Mouse (Mus musculus): Measurements from ENCODE around the gene Eif4b.

Gene Eif4b

DNA sequence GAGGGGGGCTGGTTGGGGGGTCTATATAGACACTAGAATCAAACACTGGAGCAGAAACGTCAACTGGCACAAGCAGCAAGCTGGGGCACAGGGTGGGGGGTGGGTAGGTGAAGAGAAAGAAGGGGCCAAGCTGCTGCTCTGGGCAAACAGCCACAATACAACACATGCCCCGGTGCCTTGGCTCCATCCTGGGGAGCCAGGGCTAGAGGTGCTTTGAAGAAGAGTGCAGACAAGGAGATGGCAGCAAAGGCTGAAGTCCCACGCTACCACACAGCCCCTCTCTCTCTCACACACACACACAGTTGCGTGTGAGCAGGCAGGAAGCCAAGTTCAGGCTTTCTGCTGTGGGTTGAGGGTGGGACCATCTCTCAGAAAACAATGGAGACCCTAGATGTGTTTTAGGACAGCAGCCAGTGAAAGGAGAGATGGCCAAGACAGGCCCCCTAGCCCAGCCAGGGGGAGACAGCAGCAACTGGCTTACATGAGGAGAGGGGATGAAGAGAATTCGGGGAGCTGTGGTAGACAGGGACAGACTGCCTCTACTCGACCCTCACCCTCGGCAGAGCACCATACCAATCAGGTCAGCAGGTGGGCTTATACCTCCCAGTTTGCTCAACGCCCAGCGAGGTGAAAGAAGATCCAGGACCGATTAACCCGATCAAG is 43.3 kb downstream of the Eif4b start:
- WGBS = 46% methylated on average over 11 of the region's 11 CpGs

DNA sequence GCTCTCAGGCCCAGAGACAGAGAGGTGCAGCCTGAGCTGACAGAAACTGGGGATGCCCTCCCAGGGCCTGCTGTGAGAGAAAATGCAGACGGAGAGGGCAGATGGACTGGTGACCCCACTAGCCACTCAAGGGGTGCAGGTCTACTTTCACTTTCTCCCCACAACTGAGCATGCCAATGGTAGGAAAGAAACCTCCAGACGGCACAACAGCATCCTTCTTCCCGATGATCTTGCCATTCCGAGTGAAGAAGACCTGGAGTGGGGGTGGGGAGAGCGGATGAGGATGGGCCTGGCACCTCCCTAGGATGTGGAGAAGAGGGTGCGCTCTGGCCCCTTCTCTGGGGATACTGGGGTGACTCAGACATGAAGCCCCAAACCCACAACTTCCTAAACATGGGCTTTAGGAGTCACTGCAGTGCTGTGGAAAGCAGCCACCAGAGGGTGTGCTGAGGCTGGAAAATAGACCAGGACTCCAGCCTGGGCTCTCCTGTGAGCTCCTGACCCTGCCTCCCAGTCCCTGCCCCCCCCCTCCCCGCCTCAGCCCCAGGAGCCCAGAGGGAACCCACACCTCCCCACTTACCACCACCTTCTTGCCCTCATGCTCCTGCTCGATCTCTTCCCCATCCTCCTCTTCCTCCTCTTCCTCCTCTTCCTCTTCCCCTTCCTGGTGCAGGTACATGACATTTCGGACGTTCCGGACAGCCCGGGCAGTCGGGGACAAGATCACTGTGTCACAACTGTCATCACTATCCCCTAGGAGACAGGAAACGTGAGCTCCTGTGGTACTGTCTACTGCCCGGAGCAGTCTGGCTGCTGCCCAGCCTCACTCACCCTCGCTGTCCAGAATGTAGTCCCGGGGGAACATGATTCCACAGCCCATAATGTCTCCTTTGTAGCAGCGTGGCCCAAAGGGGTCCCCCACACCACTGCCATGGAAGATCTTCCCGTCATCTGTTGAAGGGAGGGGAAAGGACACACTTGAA is 44.2 kb downstream of the Eif4b start:
- 61% methylated on average over 19 of the region's 19 CpGs for WGBS

DNA sequence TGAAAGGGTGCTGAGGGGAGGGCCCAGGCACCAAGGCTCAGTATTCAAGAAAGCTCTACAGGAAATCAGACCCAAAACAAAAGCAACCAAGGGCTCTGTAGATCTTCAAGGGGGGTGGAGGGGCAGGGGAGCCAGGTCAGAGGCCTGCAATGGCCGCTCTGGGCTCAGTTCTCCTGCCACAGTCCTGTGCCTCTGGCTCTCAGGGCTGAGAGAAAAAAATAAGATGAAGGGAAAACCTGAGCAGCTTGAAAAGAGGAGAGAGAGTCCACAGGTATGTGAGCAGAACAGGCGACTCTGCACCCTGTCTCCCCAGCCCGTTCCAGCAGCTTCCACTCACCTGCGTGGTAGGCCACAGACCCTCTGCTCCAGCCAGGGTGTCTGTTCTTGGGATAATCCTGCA is 45.0 kb downstream of the Eif4b start:
- WGBS = 88% methylated on average over 4 of the region's 4 CpGs

DNA sequence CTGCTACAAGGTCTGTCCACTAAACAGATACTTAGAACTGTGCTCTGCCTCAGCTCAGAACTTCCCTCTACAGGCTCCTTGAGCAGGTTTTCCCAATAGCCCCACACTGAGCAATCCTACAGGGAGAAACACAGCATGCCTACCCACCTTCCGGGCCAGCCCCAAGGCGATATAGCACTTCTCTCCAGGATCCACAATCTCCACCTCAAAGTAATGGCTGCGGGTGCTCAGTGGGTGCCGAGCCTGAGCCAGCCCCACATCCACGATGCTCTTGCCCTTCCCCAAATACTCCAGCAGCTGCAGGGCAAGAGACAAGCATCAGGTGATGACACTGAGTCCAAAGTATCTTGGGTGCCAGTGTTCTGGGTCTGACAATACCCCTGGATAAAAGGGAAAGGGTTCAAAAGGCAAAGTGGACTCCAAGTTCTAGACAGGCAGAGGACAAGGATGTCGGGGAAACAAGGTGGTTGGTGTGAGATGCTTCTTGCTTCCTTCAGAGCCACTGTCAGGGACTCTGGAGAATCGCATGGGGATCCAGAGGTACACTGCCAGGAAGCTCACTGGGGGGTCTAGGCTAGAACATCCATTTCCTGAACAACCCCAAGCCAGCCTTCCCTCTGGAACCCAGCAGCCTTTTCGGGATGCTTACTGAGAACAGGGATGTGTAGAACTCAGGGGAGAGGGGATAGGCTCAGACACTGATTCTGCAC is 45.7 kb downstream of the Eif4b start:
- 74% methylated on average over 8 of the region's 8 CpGs for WGBS

DNA sequence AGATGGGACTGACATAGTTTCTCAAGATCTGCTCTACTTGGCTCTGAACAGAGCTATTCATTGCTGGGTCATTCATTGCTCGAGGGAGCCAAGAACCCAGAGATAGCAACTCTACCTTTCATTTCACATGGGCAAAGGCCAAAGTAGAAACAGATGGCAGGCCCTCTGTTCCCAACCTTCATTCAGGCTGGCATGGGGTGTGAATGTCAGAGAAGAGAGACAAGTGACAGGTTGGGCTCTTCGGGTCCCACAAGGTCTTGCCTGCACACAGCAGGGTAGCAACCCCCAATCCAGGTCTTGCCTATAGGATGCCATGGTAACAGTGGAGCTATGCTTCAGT is 46.2 kb downstream of the Eif4b start:
- 47% methylated on average over 2 of the region's 2 CpGs for whole genome bisulfite sequencing

DNA sequence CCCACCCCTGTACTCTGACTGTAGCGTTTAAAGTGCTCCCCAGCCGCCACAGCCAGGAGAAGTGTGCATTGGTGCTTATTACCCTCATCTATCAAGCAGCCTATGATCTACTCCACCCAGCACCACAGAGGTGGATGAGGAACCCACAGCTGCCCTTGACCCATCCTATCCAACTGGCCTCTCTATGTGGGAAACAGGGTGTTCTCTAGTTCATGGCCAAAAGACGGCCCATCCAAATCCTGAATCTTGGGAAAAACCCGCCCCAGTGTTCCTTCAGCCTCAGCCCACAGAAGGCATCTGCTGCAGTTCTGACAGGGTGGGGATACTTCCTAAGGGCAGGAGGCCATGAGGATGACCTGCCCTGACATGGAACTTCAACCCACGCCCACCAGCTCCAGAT is 47.0 kb downstream of the Eif4b start:
- WGBS = 59% methylated on average over 5 of the region's 5 CpGs

DNA sequence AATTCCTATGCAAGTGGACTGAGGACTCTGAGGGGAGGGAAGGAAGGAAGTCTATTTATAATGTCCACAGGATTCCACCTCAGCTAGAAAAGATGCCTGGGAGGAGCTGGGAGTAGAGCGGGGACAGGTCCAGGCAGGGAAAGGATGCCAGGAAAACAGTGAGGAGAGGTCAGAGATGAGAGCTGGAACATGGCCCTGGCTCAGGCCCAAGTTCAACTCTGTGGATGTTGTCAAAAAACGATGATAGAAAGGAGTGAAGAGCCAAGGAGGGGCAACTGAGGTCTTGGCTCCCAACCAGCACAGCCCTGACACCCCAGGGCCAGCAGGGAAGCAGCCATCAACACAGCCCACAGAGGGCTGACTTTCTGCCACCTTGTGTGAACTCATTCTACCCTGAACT is 52.7 kb downstream of the Eif4b start:
- 38% methylated on average over 2 of the region's 2 CpGs for WGBS

DNA sequence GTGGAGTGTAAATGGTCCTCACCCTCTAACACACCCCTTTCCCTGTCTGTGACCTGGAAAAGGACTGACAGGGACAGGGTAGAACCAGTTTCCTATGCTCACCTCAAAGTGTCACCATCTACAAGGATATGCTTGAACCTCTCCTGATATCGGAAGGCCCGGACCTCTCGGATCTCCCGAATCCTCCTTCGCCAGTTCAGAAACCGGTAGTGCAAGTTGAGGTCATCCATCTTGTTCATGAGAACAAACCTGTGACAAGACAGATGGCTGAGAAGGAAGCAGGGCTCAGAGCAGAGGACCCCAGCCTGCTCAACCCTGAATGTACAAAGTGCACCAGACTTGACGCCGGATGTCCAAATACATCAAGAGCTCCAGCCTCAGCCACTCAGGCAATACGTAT is 59.7 kb downstream of the Eif4b start:
- WGBS = 95% methylated on average over 9 of the region's 9 CpGs

DNA sequence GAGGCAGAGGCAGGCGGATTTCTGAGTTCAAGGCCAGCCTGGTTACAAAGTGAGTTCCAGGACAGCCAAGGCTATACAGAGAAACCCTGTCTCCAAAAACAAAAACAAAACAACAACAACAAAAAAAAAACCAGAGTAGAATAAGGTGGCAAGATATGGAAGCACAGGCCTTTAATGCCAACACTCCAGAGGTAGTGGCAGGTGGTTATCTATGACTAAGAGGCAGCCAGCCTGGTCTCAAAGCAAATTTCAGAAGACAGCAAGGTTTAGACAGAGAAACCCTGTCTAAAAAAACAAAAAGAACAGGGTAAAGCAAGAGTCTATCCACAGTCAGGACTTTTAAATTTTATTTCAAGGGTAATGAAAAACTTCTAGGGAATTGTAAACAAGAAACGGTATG is 61.1 kb downstream of the Eif4b start:
- 62% methylated on average over 2 of the region's 2 CpGs for WGBS

DNA sequence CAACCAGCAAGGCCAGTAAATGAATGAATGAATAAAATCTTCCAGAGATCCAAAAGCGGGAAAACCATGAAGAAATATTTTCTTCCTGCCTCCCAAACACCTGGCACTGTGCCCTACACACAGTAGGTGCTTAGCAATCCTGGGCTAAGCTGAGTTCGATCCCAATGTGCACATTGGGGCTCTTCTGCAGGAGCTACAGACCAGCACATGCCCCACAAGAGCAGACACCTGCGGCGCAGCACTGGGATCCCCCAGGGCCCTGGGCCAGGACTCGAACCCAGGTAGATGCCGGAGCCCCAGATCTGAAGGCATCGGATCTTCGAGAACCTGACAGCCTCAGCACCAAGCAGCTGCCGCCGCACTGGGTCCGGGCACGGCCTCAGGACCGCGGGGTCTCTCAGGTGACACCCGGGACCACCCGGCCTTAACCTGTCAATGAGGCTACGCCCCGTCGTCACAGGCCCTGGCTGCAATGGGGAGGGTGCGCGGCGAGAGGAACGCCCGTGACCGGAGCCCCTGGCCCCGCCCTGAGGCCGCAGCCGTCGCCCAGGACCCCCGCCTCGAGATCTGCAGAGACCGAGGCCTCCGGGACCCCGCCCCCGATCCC is 62.1 kb downstream of the Eif4b start:
- WGBS = 2% methylated on average over 35 of the region's 35 CpGs

DNA sequence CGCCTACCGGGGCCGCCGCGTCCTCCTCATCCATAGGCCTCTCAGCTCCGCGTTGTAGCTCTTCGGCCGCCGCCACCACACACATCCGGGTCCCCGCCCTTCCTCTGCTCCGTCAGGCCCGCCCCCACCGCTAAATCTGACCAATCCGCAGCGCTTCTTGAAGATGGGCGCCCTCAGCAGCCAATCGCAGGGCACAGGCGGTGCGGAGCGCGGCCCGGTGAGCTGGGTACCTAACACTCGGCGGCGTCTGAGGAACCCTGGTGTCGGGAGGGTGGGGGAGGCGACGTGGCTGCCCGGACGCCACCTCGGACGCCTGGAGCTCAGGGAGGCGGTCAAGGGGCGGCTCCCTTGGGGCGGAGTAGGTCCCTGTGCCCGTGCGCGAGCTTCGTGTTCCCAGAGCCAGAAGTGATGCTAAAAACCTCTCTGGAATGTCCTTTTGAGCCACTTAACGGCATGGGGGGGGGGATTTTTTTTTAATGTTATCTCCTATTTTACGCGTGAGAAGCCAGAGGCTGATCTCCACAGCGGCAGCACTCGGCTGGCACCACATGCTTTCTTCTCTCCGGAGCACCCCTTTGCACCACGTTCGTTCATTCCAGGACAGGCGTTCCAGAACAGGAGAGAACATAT is 62.7 kb downstream of the Eif4b start, which contains the start of gene Spryd3:
Gene Spryd3, minus strand, starts transcription at position 106 of the 630 bp plus-strand sequence.
- under 1% methylated on average over 50 of the region's 50 CpGs for whole genome bisulfite sequencing

DNA sequence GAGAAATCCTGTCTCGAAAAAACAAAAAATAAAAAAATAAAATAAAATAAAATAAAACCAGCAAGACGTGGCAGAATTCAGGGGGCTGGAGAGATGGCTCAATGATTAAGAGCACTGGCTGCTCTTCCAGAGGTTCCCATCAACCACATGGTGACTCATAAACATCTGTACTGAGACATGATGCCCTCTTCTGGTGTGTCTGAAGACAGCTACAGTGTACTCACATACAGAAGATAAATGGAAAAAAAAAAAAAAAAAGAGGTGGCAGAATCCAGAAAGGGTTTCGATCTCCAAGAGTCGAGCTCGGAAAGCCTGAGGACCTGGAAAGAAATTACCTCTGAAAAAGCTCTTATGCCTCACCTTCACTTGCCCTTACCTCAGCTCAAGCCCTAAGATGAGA is 67.5 kb downstream of the Eif4b start:
- 93% methylated on average over 5 of the region's 5 CpGs for WGBS

DNA sequence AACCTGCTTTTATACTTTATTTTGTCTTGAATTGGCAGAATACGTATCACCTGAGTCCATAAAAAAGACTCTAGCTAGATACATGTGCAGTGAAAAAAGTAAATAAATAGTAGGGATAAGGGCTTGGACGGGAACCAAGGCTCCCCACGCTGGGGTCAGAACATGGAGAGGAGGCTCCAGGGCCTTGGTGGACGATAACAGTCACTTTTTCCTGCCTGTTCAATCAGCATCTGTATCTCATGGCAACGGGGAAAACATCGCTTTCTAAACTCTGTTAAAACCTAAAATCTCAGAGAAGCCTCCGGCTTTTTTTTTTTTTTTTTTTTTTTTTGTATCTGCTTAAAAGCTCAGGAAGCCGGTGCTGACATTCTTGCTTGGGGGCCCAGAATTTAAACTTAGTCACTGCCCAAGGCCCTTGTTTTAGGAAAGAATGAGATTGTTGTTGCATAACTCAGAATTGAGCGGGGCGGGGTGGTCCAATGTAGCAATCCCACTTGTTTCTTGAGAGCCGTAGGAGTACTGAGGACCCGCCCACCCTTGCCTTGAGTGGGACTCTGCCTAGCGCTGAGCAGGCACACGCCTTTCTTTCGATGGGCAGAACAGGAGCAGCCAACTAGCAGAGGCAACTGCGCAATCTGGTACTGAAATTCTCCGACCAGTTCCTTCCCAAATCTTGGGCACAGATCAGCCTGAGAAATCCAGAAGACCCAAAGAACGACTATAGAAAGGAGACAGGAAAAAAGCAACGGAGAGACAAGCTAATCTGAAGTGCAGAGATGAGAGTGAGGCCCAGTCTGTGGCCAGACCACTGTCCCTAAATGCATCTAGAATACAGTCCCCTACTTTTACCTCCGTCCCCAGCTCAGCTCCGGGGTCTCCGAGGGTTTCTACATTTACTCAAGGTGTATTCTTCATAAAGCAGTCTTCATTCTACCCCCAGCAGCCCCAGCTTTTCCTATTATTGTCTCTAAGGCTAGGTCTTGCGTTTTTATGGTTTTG is 69.6 kb downstream of the Eif4b start:
- WGBS = 42% methylated on average over 23 of the region's 23 CpGs

DNA sequence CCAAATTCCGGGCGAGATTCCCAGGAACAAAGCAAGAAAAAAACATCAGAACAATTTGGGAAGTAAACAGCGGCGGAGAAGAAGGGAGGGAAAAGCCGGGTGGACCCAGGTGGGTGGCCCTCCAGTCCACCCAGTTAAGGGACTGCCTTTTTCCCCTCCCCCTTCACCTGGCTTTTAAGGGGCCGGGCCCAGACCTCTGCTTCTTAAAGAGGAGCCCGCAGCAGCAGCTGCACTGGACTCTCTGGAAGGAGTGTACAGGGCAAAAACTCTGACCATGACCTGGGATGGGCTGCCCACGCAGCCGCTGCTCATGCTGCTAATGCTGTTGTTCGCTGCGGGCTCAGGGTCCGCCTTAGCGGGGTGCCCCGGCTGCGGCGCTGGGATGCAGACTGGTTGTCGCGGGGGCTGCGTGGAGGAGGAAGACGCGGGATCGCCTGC is 70.7 kb downstream of the Eif4b start, which contains the start of gene Igfbp6:
Gene Igfbp6, plus strand, starts transcription at position 89 of the 438 bp plus-strand sequence.
- 17% methylated on average over 22 of the region's 22 CpGs for WGBS

DNA sequence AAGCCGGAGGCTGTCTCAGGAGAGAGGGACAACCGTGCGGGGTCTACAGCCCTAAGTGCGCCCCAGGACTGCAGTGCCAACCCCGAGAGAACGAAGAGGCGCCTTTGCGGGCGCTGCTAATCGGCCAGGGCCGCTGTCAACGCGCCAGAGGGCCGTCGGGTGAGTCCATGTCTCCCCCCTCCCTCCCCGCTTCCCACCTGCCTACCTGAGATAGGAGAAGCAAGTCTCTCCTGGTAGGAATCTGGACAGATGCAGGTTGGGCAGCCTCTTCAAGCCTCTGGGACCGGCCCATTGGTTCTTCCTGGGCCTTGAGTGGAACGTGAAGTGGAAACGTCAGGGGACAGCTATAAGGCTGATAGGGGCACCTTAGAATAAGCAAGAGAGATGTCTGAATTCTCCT is 71.2 kb downstream of the Eif4b start:
- 23% methylated on average over 19 of the region's 19 CpGs for WGBS

DNA sequence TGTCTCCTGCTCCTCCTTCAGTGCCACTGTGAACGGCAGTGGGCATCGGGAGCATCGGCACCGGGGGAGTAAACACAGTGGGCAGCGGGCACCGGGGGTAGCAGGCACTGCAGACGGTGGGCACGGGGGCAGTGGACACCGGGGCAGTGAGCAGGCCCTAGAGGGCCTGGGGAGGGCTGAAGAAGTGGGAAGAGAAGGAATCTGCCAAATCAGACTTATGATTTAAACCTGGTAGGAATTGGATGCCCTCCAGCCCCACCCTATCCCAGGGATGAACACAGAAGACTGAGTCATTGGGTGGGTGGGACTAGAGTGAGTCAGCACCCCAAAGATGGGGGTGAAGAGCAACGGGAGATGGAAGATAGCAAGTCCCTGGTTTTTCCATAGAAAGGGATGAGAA is 71.8 kb downstream of the Eif4b start:
- WGBS = 58% methylated on average over 10 of the region's 10 CpGs

DNA sequence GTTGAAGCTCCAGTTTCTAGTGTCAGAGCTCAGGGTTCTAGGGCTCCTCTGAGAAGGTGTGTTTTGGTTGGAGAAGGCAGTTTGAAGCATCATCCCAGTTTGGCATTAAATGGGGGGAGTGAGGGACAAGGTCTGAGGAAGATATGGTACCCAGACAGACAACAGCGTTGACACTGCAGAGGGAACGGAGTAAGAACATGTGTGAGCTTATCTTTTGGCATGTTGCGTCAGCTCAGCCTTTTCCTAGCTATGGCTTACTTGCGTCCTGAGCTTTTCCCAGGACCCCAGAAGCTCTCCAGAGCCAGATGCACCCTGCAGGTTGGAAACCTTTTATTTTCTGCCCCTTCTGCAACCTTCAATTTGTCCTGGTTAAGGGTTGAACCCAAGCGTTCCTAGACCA is 72.5 kb downstream of the Eif4b start:
- whole genome bisulfite sequencing = 92% methylated on average over 5 of the region's 5 CpGs
